Mouse (Mus musculus): ENCODE data around the gene Palm2.

DNA sequence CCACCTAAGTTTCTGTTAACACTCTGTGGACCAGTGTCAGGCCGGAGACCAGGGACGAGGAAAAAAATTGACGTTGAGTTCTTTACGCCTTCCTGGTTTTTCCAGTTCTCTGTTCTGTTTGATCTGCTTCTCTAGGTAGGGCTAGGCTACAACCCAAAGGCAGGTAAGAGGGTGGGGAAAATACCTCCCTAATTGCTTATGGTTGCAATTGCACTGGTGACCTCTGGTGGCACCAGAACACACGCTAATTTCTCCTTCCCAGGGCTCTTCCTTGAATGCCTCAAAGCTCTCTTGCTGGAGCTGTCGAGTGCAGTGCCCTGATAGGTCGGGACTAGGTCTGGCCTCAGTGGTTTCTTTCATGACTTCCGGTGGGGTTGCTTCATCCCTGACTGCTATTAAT lies 42.9 kb upstream of the Palm2 start:
- TF ChIP-seq POLR2A (IDR thresholded peaks at IDR 0.05; ENCODE audit: borderline replicate concordance, extremely low read depth, insufficient read depth, insufficient read length, poor library complexity, severe bottlenecking) (no peak), CTCF (IDR thresholded peaks at IDR 0.05; ENCODE audit: borderline replicate concordance, extremely low read depth, insufficient read depth, insufficient read length) (no peak)

Measured in brain, embryonic 14.5 days (tissue).